Mouse (Mus musculus): ENCODE measurements around the gene Gm49369.
"Not testable (repeated sequence)": the region's sequence is repeated elsewhere in the genome, so short reads cannot be mapped to it uniquely, and the experiment has no call there.

The Gm49369 gene

GRCm38 (mm10) chr7:142323396-142324117 lies 58.9 kb downstream of the Gm49369 start:
- DNase-seq, result peak; percentile 58 to 70

GRCm38 (mm10) chr7:142322641-142323040 lies 59.8 kb downstream of the Gm49369 start:
- peak; percentile 62 to 80 for DNase-seq

- not testable (repeated sequence) for DNase-seq
Observed at GRCm38 (mm10) chr7:142321637-142322306, 60.7 kb downstream of the Gm49369 start.

Measured in thymus, postnatal 36 days (tissue).